Mouse (Mus musculus): ENCODE measurements around the gene Ankrd45.

DNA sequence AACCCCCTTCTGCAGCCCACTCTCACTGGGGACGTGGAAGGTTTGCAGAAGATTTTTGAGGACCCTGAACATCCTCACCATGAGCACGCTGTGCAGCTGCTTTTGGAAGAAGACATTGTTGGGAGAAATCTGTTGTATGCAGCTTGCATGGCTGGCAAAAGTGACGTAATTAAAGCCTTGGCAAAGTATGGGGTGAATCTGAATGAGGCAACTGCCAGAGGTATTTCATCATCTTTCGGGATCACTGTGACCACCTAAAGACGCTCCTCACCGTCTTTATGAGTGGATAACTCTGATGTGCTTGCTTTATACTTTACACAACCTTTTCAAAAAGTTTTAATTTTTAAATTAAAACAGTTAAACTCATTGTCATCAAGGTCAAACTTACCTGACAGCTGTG lies 8.6 kb downstream of the Ankrd45 start:
- TF ChIP-seq CTCF (IDR thresholded peaks at IDR 0.05; ENCODE audit: control insufficient read depth, insufficient read depth, insufficient read length) (no peak), USF1 (IDR thresholded peaks at IDR 0.05; ENCODE audit: low read depth) (no peak), MAX (IDR thresholded peaks at IDR 0.05) (no peak), MYOD1 (IDR thresholded peaks at IDR 0.05; ENCODE audit: control insufficient read depth, insufficient read length, low read depth) (no peak), MYOG (IDR thresholded peaks at IDR 0.05; ENCODE audit: control insufficient read depth, extremely low read depth, insufficient read length) (no peak)

All from C2C12 (cell line).